Mouse (Mus musculus) bone marrow macrophage, adult 2 months (primary cell): ENCODE results near the gene Gstm3.

Source experiments
- CTCF ChIP-seq: IDR thresholded peaks from 2 replicates; pipeline ENCODE4 v1.5.1; 2012; ENCODE audit warnings: low read depth, mild to moderate bottlenecking, low read length, moderate library complexity
- POLR2A ChIP-seq: IDR thresholded peaks from 2 replicates; pipeline ENCODE4 v1.6.1; 2012; ENCODE audit warnings: mild to moderate bottlenecking, low read depth, low read length, borderline replicate concordance

DNA sequence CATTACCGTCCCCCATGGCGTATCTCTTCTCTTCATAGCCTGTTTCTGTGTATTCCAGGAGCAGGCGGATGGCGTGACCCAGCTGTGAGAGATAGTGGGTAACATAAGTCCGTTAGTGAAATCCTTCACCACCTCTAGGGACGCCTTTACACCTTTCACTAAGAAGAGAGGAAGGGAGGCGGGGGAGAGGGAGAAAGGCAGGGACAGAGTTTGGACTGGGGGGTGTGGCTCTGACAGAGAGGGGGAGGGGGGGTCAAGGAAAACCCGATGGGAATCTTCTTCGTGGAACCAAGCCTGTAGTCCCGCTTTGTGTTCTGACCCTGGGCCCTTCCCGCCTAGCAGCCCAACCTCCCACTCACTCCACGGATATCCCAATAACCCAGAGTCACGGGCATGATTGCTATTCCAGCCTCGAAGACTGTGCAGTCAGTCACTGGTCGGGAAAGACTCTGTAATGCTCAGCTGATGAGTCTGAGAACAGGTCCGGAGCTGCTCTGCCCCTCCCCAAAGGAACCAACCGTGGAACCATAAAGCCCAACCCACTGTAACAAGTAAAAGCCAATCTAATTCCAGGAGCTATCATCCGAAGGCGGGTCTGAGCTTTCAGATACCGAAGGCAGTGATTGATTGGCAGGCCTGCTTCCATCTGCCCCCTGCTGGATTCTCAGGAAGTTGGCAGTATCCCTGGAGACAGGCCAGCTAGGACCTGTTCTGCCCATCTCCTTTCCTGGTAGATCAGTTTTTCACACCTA lies 25.7 kb downstream of the Gstm3 start, which contains the start of gene Gstm6:
- TF ChIP-seq POLR2A (no peak), CTCF (no peak)
